Mouse (Mus musculus) adrenal gland, adult 18-20 months (tissue): Measurements from ENCODE around the gene Dffb. TPM values are rescaled to one million over a fixed set of nuclear protein-coding genes. Genes with fewer than 3 reads are reported as not detected.
"Not testable (repeated sequence)": the region's sequence is repeated elsewhere in the genome, so short reads cannot be mapped to it uniquely, and the experiment has no call there.

Experiments
- DNase-seq, 2 experiments: peaks; one replicate each; pipeline ENCODE4 v3.0.0; 2021 to 2022; ENCODE audit warnings: low spot score in 2 of 2
- total RNA-seq, 2 experiments: library from RNA; stranded (reverse); gene quantifications; 1 replicate in 1 of 2; 2 replicates in 1 of 2; pipeline ENCODE4 v1.2.3; 2021

Dffb gene
- total RNA-seq, 2 experiments from 2014 or later: 2.8 to 3.2 TPM

DNA sequence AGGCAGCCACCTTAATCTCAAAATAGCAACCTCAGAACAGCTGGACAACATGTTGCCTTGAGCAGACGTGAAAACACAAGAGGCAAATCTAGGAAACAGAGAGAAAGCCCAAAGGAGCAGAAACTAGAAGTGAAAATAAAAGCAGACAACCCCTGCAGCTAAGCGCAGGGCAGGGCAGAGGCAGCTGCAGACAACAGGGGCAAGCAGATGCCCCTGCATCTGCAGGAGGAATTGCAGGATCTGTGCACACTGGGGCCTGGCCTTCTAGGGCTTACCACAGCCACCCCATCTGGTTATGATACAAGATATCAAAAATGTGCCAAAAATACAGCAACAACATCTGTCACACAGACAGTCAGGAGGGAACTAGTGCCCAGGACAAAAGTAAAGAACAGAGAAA lies 7.4 kb downstream of the Dffb start:
- no peak for DNase-seq

DNA sequence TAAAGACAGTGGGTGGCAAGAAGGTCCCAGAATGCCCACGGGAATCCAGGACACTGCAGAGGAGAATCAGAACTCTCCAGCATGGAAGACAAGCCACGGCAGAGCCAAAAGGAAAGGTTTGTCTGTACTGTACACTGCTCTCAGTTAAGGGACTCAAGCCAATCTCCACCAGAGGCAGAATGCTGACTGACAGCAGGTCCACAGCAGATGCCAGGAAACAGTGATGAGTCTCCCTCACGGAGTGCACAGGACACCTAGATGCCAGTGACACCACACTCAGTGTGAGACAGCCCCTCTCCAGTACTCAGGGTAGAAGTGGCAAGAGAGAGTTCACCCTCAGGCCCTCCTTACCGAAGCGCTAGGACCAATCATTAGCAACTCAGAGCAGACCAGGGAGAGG lies 8.3 kb downstream of the Dffb start:
- no peak for DNase-seq

DNA sequence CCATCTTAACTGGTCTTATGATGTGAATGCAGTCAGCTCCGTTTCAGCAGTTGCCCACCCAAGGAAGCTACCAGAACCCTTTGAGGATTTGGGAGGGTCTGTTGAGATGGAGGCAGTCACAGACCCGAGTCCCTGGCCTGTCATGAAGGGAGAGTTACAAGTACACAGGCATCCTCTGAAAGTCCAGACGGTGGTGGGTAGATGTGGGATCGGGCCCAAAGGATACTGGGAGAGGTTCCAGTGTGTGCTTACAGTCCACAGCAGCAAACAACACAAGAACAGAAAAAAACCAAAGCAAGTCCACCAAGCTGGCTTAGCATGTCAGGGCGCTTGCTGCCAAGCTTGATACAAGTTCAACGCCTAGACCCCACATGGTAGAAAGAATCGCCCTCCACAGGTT lies 12.3 kb downstream of the Dffb start:
- no peak for DNase-seq

DNA sequence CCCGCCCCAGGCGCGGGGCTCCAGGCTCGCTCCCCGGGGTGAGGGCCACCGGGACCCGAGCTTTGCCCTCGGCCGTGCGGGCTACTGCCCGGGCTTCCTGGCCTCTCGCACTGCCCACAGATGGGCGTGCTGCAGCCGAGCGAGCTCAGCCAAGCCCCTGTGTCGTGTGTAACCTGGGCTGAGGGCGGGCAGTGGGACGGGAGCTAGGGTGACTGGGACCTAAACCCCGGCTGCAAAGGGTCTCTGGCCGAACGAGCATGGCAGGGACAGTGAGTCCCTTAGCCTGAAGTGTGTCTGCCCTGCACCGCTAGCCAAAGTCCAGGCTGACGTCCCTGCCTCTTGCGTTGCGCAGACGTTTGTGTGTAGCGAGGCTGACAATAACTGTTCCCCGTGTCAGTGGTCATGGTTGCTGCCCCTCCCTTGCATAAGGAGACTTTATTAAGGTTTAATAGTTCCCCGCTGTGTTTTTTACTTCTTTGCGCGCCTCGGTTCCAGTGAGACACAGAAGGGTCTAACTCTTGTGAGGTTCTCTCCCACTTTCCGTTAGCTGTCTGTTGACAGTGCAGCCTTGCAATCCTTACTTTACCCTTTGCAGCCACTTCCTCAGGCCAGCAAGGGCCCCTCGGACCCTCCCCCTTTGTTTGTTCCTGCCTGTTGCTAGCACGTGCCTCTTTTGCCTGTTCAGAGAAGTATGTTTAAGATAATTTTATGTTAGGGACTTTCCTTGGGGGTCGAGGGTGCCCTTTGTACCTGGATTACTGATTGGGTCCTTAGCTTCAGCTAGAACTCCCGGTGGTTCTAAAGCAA lies 17.3 kb downstream of the Dffb start:
- DNase-seq: peak in 1 of 2 experiments; percentile 36

DNA sequence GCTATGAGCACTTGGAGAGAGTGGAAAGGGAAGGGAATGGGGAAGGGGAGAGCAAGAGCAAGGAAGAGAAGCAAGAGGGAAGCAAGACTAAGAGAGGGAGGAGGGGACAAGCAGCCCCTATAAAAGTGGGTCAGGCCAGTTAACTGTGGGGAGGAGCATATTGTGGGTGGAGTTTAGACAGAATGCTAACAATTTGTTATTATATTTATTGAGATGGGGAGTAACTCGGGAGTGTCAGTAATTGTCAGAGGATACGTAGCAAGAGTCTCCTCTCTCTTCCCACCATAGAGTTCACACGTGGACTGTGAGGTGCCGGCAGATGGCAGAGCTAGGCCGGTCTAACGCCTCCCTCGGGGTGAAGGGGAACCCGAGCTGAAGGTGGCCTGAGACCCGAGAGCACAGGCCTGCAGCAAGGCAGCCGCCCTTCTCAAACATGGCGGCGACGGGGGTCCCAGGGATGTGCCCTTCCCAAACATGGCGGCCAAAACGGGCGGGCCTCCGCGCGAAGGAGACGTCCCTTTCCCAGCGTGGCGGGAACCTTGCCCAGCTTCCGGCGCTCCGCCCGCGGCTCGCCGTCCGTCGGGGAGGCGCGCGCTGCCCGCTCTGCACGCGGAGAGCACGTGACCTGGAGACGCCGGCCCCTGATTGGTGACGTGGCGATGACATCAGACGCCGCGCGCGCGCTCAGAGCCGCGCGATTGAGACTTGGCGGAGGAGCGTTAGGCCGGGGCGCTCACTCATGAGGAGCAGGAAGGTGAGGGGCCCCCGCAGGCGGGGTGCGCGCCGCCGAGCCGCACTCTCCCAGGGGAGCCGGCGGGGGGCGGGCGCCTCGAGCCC lies 18.1 kb downstream of the Dffb start, which contains the start of gene A430005L14Rik:
A430005L14Rik (plus strand) TSS at position 669 of the 837 bp plus-strand sequence.
- DNase-seq: peak; percentile 96

DNA sequence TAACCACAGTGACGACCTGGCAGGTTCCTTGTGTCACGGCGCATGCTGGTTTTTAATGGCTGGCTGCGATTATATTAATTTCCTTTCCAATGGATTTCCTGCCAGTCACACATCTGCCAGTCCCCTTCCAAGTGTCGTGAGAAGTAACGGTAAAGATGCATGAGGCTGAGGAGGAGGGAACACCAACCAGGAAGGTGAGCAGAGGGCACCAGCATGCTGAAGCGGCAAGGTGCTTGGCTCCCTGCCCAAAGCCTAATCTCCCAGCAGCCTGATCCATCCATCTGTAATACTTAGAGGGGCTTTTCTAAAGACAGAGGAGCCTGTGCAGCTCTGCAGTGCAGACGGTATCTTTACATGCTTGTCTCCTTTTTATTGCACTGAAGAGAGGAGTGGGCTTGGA lies 19.3 kb downstream of the Dffb start:
- DNase-seq: no peak

DNA sequence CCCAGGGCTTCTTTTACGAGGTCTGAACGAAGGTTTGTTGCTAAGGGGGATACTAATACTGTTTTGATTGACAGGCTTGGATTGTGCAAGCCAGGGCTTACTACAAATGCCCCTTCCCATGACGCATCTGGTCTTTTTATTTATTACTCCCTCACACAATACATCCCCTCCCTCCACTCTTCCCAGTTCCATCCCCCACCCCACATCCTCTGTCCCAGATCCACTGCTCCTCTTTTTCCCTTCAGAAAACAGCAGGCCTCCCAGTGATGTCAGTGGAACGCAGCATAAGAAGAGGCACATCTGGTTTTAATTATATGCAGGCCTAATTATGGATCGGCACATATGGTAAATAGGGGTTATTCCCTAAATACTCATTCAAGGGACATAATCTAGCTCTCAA lies 23.2 kb downstream of the Dffb start:
- no peak for DNase-seq

DNA sequence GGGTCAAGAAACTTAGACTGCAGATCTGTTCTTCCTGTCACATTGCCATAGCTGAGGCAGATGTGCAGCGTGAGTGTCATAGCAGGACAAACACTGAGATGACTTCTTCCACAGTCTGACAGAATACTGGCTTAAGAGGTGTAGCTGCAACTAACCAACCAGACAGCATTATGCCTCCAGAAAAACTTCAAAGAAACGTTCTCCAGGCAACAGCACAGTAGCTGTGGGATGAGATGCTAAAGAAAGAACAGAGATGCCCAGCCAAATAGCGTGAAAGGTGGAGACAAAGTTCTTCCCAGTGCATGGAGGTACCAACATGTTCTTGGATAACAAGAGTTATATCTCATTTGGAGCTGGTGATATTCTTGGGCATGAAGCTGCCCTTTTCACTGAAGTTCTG lies 23.8 kb downstream of the Dffb start:
- DNase-seq: no peak

DNA sequence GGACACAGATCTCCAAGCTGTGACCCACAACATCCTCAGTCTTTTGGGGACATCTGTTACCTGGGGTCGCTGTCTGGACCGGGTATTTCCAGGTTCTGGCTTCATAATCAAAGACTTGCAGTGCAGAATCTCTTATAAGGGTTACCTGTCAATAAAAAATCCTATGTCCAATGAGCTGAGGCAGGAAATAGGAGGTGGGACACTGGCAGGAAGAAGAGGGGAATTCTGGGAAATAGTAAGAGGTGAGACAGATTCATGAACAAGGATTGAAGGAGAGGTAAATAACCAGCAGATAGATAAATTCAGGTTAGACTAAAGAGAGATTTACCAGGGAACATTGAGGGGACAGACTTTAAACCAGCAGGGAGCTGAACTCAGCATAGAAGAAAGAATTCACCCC lies 24.6 kb downstream of the Dffb start:
- DNase-seq: no peak

DNA sequence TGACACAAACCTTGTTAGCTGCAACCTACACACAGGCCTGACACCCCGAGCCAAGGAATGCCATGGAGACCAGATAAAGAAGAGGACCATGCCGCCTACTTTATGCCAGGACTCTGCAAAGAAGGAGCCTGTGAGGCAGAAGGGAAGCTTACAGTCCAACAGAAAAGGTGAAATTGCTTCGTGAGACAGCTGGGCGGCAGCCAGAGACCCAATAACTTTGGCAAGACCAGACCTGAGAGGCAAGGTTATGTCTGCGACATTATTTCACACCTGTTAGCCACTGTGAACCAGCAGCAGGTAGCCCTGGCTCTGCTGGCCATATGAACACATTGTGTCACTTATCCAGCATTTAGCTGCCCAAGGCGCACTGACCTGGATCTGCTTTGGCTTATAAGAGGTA lies 29.2 kb downstream of the Dffb start:
- no peak for DNase-seq

DNA sequence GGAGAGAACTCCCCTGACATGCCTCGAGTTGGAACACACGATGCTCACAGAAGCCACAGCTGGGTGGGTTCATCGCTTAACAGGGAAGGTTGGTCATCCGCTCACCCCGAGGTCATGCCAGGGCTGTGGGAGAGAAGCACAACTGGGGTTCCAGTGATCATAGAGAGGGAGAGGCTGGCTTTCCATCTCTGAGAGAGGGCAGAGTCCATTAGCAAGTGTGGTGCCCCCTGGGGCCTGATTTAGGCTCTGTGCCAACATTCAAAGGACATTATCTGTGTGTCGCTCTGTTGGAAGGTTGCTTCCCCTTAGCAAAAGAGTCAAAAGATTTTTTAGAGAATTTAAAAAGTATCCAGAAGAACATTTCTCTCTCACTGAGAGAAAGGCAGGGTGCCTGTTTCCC lies 30.7 kb downstream of the Dffb start:
- DNase-seq: no peak

DNA sequence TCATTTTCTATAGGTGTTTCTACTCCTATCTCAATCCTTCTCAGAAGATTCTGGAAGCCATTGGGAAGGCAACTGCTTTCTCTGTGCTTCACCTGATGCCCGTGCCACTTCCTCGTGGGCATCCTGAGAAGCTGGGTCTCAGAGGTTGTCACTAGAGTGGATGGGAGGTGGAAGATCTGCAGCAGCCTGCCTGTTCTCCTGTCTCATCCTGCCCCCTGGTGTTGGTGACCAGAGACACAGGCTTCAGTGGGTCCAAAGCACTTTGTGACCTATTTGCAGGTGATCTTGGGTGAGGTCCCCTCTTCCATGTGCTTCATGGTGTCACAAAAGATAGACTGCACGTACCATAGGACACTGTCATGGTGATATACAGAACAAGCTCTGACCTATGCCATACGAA lies 31.7 kb downstream of the Dffb start:
- no peak for DNase-seq

DNA sequence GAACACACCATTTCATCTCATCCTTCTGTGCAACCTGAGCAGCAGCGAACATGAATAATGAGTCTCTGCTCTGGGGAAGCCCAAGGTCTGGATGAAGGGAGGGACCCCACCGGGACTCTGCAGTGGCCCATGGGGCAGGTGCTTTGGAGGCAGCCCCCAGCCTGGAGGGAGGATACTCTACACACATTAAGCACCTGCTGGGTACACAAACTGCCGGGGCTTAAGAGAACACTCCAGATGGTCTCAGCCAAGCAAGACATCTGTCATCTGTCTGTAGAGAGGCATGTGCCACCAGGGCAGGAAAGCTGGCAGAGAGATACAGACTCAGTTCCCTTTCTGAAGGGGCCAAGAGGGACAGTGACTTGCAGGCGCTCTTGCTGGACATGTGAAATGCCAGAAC lies 45.0 kb downstream of the Dffb start:
- no peak for DNase-seq

DNA sequence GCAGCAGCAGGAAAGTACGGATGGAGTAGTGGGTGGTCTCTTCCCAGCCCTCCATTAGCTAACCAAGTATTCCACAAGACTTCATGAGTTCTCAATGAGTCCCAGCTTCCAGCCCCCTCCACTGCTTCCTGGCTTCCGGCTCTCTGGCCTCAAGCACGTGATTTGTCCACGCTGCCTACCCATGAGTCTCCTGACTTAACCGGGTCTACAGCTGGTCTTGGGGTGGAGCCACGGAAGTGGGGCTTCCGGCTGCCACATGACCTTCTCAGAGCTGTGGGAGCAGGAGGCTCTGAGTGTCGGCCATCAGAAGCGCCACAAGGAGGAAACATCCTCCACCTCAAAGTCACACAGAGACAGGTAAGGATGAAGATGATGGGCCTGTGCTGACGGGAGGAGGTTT lies 45.5 kb downstream of the Dffb start:
- no peak for DNase-seq

DNA sequence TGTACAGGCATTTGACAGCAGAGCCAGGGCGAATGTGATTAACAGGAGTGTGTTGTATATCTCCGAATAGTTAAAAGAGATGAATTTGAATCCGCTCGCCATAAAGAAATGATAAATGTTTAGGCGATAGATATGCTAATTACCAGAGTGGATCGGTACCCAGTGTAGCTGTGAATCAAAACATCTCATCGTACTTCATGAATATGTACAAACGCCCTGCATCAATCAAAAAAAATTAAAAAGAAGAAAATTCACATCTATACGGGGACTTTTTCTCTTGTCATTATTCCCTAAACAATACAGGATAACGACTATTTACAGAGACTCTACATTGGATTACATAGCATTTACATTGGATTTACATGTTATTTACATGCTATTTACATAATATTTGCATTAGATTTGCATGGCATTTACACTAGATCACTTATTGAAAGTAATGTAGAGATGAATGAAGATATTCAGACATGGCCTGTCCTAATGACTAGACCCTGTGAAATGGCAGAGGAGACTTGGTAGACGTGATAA lies 46.1 kb downstream of the Dffb start:
- DNase-seq: no peak

DNA sequence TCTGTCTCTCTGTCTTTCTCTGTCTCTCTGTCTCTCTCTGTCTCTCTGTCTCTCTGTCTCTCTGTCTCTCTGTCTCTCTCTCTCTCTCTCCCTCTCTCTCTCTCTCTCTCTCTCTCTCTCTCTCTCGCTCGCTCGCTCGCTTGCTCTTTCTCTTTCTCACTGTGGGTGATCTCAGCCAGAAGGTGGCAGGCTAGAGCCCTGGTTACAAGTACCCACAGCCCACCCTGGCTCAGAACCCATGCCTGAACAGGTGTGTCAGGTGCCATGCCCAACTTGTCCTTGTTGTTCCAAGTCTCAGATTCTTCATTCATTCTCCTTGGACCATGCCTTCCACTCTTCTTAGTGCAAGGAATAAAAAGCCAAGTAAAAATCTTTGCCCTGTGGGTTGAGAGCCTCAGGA lies 52.8 kb downstream of the Dffb start:
- DNase-seq: not testable (repeated sequence)

DNA sequence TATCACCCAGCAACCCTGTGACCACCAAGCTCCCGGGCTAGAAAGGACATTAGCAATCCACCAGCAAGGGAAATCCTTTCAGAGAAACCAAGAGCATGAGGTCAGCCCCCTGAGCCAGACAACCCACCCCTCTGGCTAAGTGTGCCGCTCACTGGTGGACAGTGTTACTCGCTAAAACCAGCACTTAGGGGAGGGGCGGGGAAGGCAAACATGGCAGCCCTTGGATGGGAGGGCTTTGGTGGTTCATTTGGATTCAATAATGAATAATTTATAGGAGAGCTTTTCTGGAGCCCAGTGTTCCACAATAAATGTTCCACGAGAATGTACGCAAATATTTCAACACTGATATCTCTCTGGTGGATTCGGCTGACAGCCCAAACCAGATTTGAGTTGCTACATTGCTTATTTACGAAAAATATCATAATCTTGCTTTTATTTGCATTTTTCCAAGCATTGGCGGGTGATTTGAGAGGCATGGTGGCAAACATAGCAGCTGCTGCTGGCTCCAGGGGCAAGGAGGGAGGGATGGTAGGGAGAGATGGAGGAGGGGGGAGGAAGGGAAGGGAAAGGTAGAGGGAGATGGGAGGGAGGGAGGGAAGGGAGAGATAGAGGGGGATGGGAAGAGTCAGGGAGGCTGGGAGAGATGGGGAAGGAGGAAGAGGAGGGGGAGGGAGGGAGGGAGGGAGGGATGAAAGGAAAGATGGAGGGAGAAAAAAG lies 54.3 kb downstream of the Dffb start:
- DNase-seq: no peak

DNA sequence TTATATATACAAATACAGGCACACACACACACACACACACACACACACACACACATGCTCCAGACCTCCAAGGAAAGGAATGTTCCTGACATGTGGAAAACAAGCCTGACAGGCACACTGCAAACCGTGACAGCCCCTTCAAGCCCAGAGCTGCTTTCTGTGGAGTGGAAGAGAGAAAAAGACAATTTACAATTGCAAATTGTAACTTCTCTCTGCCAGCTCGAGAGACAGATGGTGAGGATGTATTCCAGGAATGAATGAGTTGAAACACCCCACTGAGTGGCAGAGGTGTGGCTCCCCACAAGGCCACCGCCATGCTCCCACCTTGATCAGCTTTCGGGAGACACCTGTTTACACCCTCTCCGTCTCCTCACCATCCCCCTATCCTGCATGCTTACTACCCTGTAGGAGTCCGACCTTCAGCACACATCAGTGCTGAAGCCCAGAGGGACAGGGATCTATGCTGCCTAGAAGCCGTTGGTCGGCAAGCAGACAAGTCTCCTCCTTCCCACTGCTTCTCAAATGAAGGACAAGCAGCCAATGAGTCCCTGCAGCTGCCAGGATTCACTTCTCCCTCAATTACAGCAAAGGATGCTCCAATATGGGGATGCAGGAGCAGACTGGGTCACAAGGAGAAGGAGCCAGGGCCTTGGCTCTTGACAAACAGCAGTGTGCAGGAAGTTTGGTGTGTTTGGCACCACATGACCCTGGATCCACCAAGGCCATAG lies 57.0 kb downstream of the Dffb start:
- no peak for DNase-seq
